Mouse (Mus musculus) erythroblast, adult 5-6 weeks (primary cell): ENCODE results near the gene Serpinf2. TPM values are rescaled to one million over a fixed set of nuclear protein-coding genes. Genes with fewer than 3 reads are reported as not detected.
A peak's percentile ranks its signal among the peaks of the same experiment; 100 is the strongest.

ENCODE experiments used
- ATAC-seq: replicated peaks from 2 replicates; pipeline ENCODE4 v1.8.0; 2016; ENCODE audit warnings: moderate number of reproducible peaks, mild to moderate bottlenecking, moderate TSS enrichment, inconsistent platforms; ENCODE audit not compliant: poor library complexity, low FRiP score, severe bottlenecking
- total RNA-seq, 2 experiments: library from RNA; stranded (forward) in 1 of 2; stranded (reverse) in 1 of 2; fragments of 150-400 nt in 1 of 2; fragments of 200-764, 138-1000 nt in 1 of 2; gene quantifications; 2 replicates each; pipeline versions ENCODE4 v1.2.3 to v1.2.4; 2015 to 2017; ENCODE audit warnings: low replicate concordance in 2 of 2

The Serpinf2 gene
- total RNA-seq, 2 experiments from 2014 or later: 0.94 TPM; not detected in 1

DNA sequence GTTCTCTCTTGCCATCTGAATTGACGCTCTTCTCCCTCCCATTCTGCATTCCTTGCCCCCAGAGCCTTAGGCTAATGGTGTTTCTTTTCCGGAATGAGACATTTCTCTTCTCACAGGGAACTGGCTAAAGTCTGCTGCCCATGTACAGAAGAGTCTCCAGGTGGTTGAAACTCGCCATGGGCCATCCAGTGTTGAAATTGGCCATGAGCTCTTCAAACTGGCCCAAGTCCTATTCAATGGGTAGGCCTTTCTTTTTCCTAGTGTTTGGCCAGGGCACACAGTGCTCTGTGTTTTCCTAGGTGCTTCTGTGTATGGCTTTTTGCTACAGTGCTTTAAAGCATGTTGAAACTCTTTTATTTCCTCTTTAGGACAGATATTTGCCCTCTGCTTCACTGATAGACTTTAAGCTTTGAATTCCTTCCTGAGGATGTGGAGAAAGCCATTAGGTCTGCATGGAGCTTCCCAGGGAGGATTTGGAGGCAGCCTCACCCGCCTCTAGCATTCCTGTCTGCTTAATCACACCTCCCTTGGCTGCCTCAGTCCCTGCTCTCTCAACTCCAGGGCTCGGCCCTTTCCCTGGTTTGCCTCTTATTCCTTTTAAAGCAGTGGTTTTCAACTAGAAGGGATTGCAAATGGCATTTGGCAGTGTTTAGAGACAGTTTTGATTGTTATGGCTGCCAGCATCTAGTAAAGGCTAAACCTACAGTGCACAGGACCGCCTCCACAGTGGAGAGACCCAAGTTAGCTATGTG is 35.9 kb downstream of the Serpinf2 start:
- ATAC-seq: no peak

DNA sequence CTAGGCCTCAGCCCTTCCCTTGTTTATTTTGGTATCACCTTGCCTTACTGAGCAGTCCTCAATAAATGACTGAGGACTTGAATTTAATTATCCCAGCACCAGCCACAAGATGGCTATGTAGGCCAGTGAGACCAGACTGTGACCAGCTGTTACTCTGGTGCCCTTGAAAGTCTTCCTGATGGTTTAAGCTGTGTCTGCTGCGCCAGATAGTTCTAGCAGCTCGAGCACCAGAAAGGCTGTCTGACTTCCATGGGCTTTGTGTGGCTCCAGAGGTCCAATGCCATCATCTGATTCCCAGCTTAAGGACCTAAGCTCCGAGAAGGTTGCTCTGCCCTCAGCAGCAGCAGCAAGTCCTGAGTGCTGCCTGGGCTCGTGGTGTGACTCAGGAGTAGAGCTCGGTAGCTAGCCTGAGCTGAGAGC is 37.1 kb downstream of the Serpinf2 start:
- no peak for ATAC-seq

DNA sequence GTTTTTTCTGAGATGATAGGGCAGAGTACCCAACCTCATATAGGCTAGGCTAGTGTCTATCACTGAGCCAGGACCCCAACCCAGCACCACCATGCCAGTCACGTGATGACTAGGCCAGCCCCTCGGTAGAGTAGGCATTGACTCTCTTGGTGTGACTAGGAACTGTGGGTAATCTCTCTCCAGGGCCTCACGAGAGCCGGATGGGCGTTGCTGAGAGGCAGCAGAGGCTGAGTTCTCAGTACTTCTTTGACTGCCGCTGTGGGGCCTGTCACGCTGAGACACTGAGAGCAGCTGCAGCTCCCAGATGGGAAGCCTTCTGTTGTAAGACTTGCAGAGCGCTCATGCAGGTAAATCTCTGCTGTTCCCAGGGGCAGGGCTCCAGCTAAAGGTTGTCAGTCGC is 39.3 kb downstream of the Serpinf2 start:
- ATAC-seq: no peak

DNA sequence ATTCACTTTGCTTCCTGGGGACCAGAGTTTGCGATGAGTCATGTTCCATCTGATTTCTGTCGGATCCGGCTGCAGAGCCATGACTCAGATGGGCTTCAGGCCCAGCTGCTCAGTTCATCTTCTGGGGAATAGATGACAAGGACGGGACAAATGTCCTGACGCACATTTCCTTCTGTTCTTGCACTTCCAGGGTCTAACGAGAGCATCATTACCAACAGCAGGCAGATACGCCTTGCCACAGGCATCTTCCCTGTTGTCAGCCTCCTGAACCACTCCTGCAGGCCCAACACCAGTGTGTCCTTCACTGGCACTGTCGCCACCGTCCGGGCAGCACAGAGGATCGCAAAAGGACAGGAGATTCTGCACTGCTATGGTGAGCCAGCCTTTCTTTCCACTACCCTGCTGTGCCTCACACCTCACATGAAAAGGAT is 40.0 kb downstream of the Serpinf2 start:
- 0 out of 2 replicates have a peak, but pooled peaks have one; percentile 41 for ATAC-seq

DNA sequence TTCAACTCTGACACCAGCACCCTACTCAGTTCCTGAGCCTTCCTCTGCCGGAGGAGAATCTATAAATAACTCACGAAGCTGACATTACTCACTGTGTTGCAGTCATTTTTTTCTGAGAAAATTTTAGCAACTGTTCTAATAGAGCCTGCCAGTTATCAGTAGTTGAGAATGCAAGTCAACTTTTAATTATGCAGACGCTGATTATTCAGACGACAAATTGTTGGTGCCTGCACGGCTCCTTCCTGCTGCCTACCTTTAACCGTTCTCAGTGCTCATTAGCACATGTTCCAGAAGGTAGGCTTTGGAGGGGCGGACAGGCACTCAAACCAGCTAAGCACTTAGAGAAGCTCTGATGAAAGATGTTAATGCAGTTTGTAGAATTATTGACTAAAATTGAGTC is 41.9 kb downstream of the Serpinf2 start:
- no peak for ATAC-seq

DNA sequence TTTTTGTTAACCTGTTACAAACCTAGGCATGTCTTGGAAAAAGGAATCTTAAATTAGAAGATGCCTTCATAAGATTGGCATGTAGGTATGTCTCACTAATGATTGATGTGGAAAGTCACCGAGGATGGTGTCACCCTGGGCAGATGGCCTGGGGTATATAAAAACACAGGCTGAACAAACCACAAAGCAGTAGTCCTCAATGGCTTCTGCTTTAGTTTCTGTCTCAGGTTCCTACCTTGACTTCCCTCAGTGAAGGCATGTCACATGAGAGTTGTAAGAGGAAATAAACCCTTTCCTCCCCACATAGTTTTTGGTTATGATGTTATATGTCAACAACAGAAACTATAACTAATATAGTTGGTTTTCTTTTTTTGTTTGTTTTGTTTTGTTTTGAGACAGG is 43.8 kb downstream of the Serpinf2 start:
- ATAC-seq: no peak

DNA sequence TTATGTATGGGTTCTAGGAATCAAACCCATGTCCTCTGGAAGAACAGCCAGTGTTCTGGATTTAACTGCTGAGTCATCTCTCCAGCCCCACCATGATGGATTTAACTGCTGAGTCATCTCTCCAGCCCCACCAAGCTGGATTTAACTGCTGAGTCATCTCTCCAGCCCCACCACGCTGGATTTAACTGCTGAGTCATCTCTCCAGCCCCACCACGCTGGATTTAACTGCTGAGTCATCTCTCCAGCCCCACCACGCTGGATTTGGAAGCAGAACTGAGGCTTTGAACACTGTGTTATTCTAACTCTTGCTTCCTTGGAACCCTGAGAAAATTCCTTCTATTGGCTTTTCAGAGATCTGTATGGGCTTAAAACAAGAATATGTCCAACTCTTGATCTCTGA is 55.9 kb downstream of the Serpinf2 start:
- ATAC-seq: peak; percentile 79

Other genes with a start within 250 kb of the Serpinf2 start
- gene Dph1, start 248.3 kb downstream of the Serpinf2 start, total RNA-seq (2015; ENCODE audit: low replicate concordance): 0.58 and 4.2 TPM in 2 replicates
- gene Dph1, start 248.3 kb downstream of the Serpinf2 start, total RNA-seq (2017; ENCODE audit: low replicate concordance): 3.6 and 4.5 TPM in 2 replicates
- not detected in 2 replicates for gene Rtn4rl1, start 245.8 kb downstream of the Serpinf2 start, total RNA-seq (2015; ENCODE audit: low replicate concordance)
- gene Rtn4rl1, start 245.8 kb downstream of the Serpinf2 start, total RNA-seq (2017; ENCODE audit: low replicate concordance): not detected in 2 replicates
- gene Rpa1, start 91.3 kb downstream of the Serpinf2 start, total RNA-seq (2015; ENCODE audit: low replicate concordance): 7.5 and 15.7 TPM in 2 replicates
- 47.8 and 64.4 TPM in 2 replicates for gene Rpa1, start 91.3 kb downstream of the Serpinf2 start, total RNA-seq (2017; ENCODE audit: low replicate concordance)
- gene Smyd4, start 91.2 kb downstream of the Serpinf2 start, total RNA-seq (2015; ENCODE audit: low replicate concordance): 4.0 and 8.5 TPM in 2 replicates
- gene Smyd4, start 91.2 kb downstream of the Serpinf2 start, total RNA-seq (2017; ENCODE audit: low replicate concordance): 1.4 and 2.9 TPM in 2 replicates
- gene Serpinf1, start 16.9 kb downstream of the Serpinf2 start, total RNA-seq (2015; ENCODE audit: low replicate concordance): 3.8 and 10.4 TPM in 2 replicates
- gene Serpinf1, start 16.9 kb downstream of the Serpinf2 start, total RNA-seq (2017; ENCODE audit: low replicate concordance): 3.7 and 4.9 TPM in 2 replicates
- gene Wdr81, start 15.1 kb upstream of the Serpinf2 start, total RNA-seq (2015; ENCODE audit: low replicate concordance): 22.6 and 24.8 TPM in 2 replicates
- 27.3 and 28.2 TPM in 2 replicates for gene Wdr81, start 15.1 kb upstream of the Serpinf2 start, total RNA-seq (2017; ENCODE audit: low replicate concordance)
- gene Tlcd2, start 22.1 kb upstream of the Serpinf2 start, total RNA-seq (2015; ENCODE audit: low replicate concordance): 1.5 and 3.7 TPM in 2 replicates
- 1.3 and 5.5 TPM in 2 replicates for gene Tlcd2, start 22.1 kb upstream of the Serpinf2 start, total RNA-seq (2017; ENCODE audit: low replicate concordance)
- 42.3 and 43.5 TPM in 2 replicates for gene Prpf8, start 47.2 kb upstream of the Serpinf2 start, total RNA-seq (2015; ENCODE audit: low replicate concordance)
- 26.5 and 27.0 TPM in 2 replicates for gene Prpf8, start 47.2 kb upstream of the Serpinf2 start, total RNA-seq (2017; ENCODE audit: low replicate concordance)
- not detected in 2 replicates for gene Rilp, start 70.5 kb upstream of the Serpinf2 start, total RNA-seq (2015; ENCODE audit: low replicate concordance)
- not detected in 2 replicates for gene Rilp, start 70.5 kb upstream of the Serpinf2 start, total RNA-seq (2017; ENCODE audit: low replicate concordance)
- 0.42 TPM in 1 of 2 replicates, not detected in the other for gene Scarf1, start 73.9 kb upstream of the Serpinf2 start, total RNA-seq (2015; ENCODE audit: low replicate concordance)
- gene Scarf1, start 73.9 kb upstream of the Serpinf2 start, total RNA-seq (2017; ENCODE audit: low replicate concordance): 0.42 and 1.4 TPM in 2 replicates
- 6.7 and 11.9 TPM in 2 replicates for gene Slc43a2, start 92.1 kb upstream of the Serpinf2 start, total RNA-seq (2015; ENCODE audit: low replicate concordance)
- gene Slc43a2, start 92.1 kb upstream of the Serpinf2 start, total RNA-seq (2017; ENCODE audit: low replicate concordance): 9.1 and 14.9 TPM in 2 replicates
- 44.7 and 47.5 TPM in 2 replicates for gene Pitpna, start 148.5 kb upstream of the Serpinf2 start, total RNA-seq (2015; ENCODE audit: low replicate concordance)
- gene Pitpna, start 148.5 kb upstream of the Serpinf2 start, total RNA-seq (2017; ENCODE audit: low replicate concordance): 16.2 and 22.4 TPM in 2 replicates
- 67.3 and 73.2 TPM in 2 replicates for gene Inpp5k, start 191.4 kb upstream of the Serpinf2 start, total RNA-seq (2015; ENCODE audit: low replicate concordance)
- 50.7 and 78.4 TPM in 2 replicates for gene Inpp5k, start 191.4 kb upstream of the Serpinf2 start, total RNA-seq (2017; ENCODE audit: low replicate concordance)
- gene Myo1c, start 210.9 kb upstream of the Serpinf2 start, total RNA-seq (2015; ENCODE audit: low replicate concordance): 4.2 and 8.2 TPM in 2 replicates
- 6.0 and 17.1 TPM in 2 replicates for gene Myo1c, start 210.9 kb upstream of the Serpinf2 start, total RNA-seq (2017; ENCODE audit: low replicate concordance)
- gene Crk, start 239.7 kb upstream of the Serpinf2 start, total RNA-seq (2015; ENCODE audit: low replicate concordance): 10.2 and 16.1 TPM in 2 replicates
- gene Crk, start 239.7 kb upstream of the Serpinf2 start, total RNA-seq (2017; ENCODE audit: low replicate concordance): 11.8 and 26.3 TPM in 2 replicates